Mouse (Mus musculus): ENCODE measurements around the gene Ctu1.
A peak's percentile ranks its signal among the peaks of the same experiment; 100 is the strongest.
"Not testable (repeated sequence)": the region's sequence is repeated elsewhere in the genome, so short reads cannot be mapped to it uniquely, and the experiment has no call there.

The Ctu1 gene

GRCm38 (mm10) chr7:43671809-43672580 is at the start of gene Ctu1:
Ctu1 (plus strand) TSS chr7:43672016.
- DNase-seq = peak; percentile 86 to 92

GRCm38 (mm10) chr7:43622927-43623326 is 48.9 kb upstream of the Ctu1 start:
- DNase-seq = no peak

- no peak for DNase-seq
Observed at GRCm38 (mm10) chr7:43623819-43624218, 48.0 kb upstream of the Ctu1 start.

- DNase-seq = no peak
Observed at GRCm38 (mm10) chr7:43625065-43625464, 46.8 kb upstream of the Ctu1 start.

GRCm38 (mm10) chr7:43625794-43626422 is 45.9 kb upstream of the Ctu1 start:
- DNase-seq = no peak

GRCm38 (mm10) chr7:43633940-43634339 is 37.9 kb upstream of the Ctu1 start:
- DNase-seq = no peak

GRCm38 (mm10) chr7:43634500-43634899 is 37.3 kb upstream of the Ctu1 start, which contains the start of gene Ceacam18:
Ceacam18 (plus strand) TSS chr7:43634707.
- no peak for DNase-seq

- no peak for DNase-seq
Observed at GRCm38 (mm10) chr7:43636194-43636593, 35.6 kb upstream of the Ctu1 start.

- no peak for DNase-seq
Observed at GRCm38 (mm10) chr7:43637118-43637517, 34.7 kb upstream of the Ctu1 start.

- DNase-seq = no peak
Observed at GRCm38 (mm10) chr7:43642587-43642986, 29.2 kb upstream of the Ctu1 start.

GRCm38 (mm10) chr7:43643046-43643652 is 28.7 kb upstream of the Ctu1 start:
- DNase-seq = no peak

GRCm38 (mm10) chr7:43652683-43653082 is 19.1 kb upstream of the Ctu1 start:
- DNase-seq = no peak

- no peak for DNase-seq
Observed at GRCm38 (mm10) chr7:43654519-43654918, 17.3 kb upstream of the Ctu1 start.

- DNase-seq = no peak
Observed at GRCm38 (mm10) chr7:43656232-43656631, 15.6 kb upstream of the Ctu1 start.

- DNase-seq = no peak
Observed at GRCm38 (mm10) chr7:43660002-43660401, 11.8 kb upstream of the Ctu1 start, which contains the start of gene Siglece. Siglece (minus strand) TSS chr7:43660161.

- no peak for DNase-seq
Observed at GRCm38 (mm10) chr7:43662804-43663203, 9.0 kb upstream of the Ctu1 start.

- not testable (repeated sequence) for DNase-seq
Observed at GRCm38 (mm10) chr7:43667221-43667620, 4.6 kb upstream of the Ctu1 start.

GRCm38 (mm10) chr7:43668582-43668981 is 3.2 kb upstream of the Ctu1 start:
- no peak for DNase-seq

- no peak for DNase-seq
Observed at GRCm38 (mm10) chr7:43671064-43671808, 580 bp upstream of the Ctu1 start.

- no peak for DNase-seq
Observed at GRCm38 (mm10) chr7:43672581-43673260, 905 bp downstream of the Ctu1 start.

- DNase-seq = no peak
Observed at GRCm38 (mm10) chr7:43675091-43675490, 3.3 kb downstream of the Ctu1 start.

- DNase-seq = peak in 1 of 2 experiments; percentile 31
Observed at GRCm38 (mm10) chr7:43678517-43678916, 6.7 kb downstream of the Ctu1 start.
